8 mouse cellular contexts compared by ENCODE assay signal in genomic region chr8:125226989-125227624, GRCm38 (mm10).
DNase-seq lines count a peak whose midpoint lies in the region; ATAC-seq and TF ChIP-seq lines count a peak whose summit lies in the region.

No protein-coding gene starts in this region.

- peak; percentile 48 for DNase-seq in layer of hippocampus, adult 11-12 months (ENCODE audit: low spot score)
- DNase-seq in layer of hippocampus, postnatal 14 days (ENCODE audit: low spot score in 2 of 2), result no peak
- DNase-seq in forebrain, postnatal 0 days, result peak; percentile 57
- DNase-seq in hindbrain, postnatal 0 days (ENCODE audit: low spot score), result peak; percentile 53
- DNase-seq in skeletal muscle tissue, adult 2 months (ENCODE audit: low read depth, low spot score), result peak; percentile 46
- no peak for DNase-seq in left cerebral cortex, postnatal 4 days
- DNase-seq in urinary bladder, postnatal 10 days (ENCODE audit: low spot score), result no peak

- no peak overlapping the region for H3K4me3 ChIP-seq in forebrain, postnatal 0 days (ENCODE audit: low read depth, low read length)
- no peak overlapping the region for H3K4me3 ChIP-seq in hindbrain, postnatal 0 days (ENCODE audit: low read length)
- H3K4me3 ChIP-seq in lung, embryonic 15.5 days, result no peak overlapping the region

- peak overlapping the region; percentile 70 for H3K27ac ChIP-seq in forebrain, postnatal 0 days (ENCODE audit: low read depth, low read length)
- peak overlapping the region; percentile 27; the same call in 1 of the 2 replicates for H3K27ac ChIP-seq in hindbrain, postnatal 0 days
- H3K27ac ChIP-seq in lung, embryonic 15.5 days, result peak overlapping the region; percentile 21

- no peaks in the 10 kb centered on the region for H3K36me3 ChIP-seq in forebrain, postnatal 0 days (ENCODE audit: insufficient read depth)
- no peaks in the 10 kb centered on the region for H3K36me3 ChIP-seq in hindbrain, postnatal 0 days (ENCODE audit: insufficient read depth, low read length)
- H3K36me3 ChIP-seq in lung, embryonic 15.5 days, result no peaks in the 10 kb centered on the region

- H3K4me1 ChIP-seq in forebrain, postnatal 0 days (ENCODE audit: insufficient read depth), result peaks cover 20% of the 10 kb centered on the region
- H3K4me1 ChIP-seq in hindbrain, postnatal 0 days (ENCODE audit: insufficient read depth, low read length), result peaks cover 13% of the 10 kb centered on the region; the same call in 1 of the 2 replicates
- peaks cover 48% of the 10 kb centered on the region for H3K4me1 ChIP-seq in lung, embryonic 15.5 days

- H3K9ac ChIP-seq in forebrain, postnatal 0 days, result no peak overlapping the region
- H3K9ac ChIP-seq in hindbrain, postnatal 0 days (replicated peaks; ENCODE audit: low read length), result no peak overlapping the region; the same call in 1 of the 2 replicates
- H3K9ac ChIP-seq in lung, embryonic 15.5 days, result no peak overlapping the region

- TF ChIP-seq CTCF in forebrain, postnatal 0 days (IDR thresholded peaks at IDR 0.05; ENCODE audit: low read depth), result no peak
- TF ChIP-seq CTCF in hindbrain, postnatal 0 days (IDR thresholded peaks at IDR 0.05; ENCODE audit: low read depth), result peak; percentile 5; the same call in 1 of the 2 replicates

- 42% methylated on average over 14 of the region's 14 CpGs for WGBS in forebrain, postnatal 0 days
- WGBS in hindbrain, postnatal 0 days, result 43% methylated on average over 14 of the region's 14 CpGs
- WGBS in lung, embryonic 15.5 days, result 22% methylated on average over 14 of the region's 14 CpGs

- H3K4me2 ChIP-seq in forebrain, postnatal 0 days (ENCODE audit: low read depth), result no peak overlapping the region; the same call in 1 of the 2 replicates
- H3K4me2 ChIP-seq in hindbrain, postnatal 0 days (ENCODE audit: low read depth, low read length), result no peak overlapping the region
- peak overlapping the region; percentile 4; the same call in 1 of the 2 replicates for H3K4me2 ChIP-seq in lung, embryonic 15.5 days

- intact Hi-C loops in left cerebral cortex, postnatal 4 days (cut with DNase I), result no loop called here

- peak; percentile 83 for ATAC-seq in forebrain, postnatal 0 days
- peak; percentile 59 for ATAC-seq in hindbrain, postnatal 0 days
- peak; percentile 78; the same call in 1 of the 2 replicates for ATAC-seq in lung, embryonic 15.5 days (ENCODE audit: borderline replicate concordance, extremely low read depth, low FRiP score, low TSS enrichment)

- H3K27me3 ChIP-seq in forebrain, postnatal 0 days (ENCODE audit: insufficient read depth, low read length), result no peaks in the 10 kb centered on the region
- no peaks in the 10 kb centered on the region for H3K27me3 ChIP-seq in hindbrain, postnatal 0 days (ENCODE audit: insufficient read depth, low read length)
- no peaks in the 10 kb centered on the region for H3K27me3 ChIP-seq in lung, embryonic 15.5 days

- H3K9me3 ChIP-seq in forebrain, postnatal 0 days (ENCODE audit: low read length), result no peaks in the 10 kb centered on the region
- H3K9me3 ChIP-seq in hindbrain, postnatal 0 days (ENCODE audit: low read length), result no peaks in the 10 kb centered on the region
- H3K9me3 ChIP-seq in lung, embryonic 15.5 days, result no peaks in the 10 kb centered on the region

Comparison
In these comparisons a context has a peak if more than half of its experiments do, and no peak if none do; other contexts are left out.
1. DNase-seq: peak in layer of hippocampus, adult 11-12 months (single experiment), forebrain, postnatal 0 days (single experiment), hindbrain, postnatal 0 days (single experiment) and skeletal muscle tissue, adult 2 months (single experiment); none in layer of hippocampus, postnatal 14 days (0 of 2), left cerebral cortex, postnatal 4 days (single experiment) and urinary bladder, postnatal 10 days (single experiment).
2. Peak in every context shown above with its lines, with median percentiles within 50 percentile points of each other: ATAC-seq and H3K27ac ChIP-seq.